Mouse (Mus musculus): ENCODE results near the gene Sars2.

GRCm38 (mm10) chr7:28774164-28774563 lies 32.4 kb downstream of the Sars2 start:
- TF ChIP-seq CTCF (IDR thresholded peaks at IDR 0.05; ENCODE audit: borderline replicate concordance, insufficient read depth, low read depth, low read length), result no peak
- no peak for TF ChIP-seq POLR2A (IDR thresholded peaks at IDR 0.05; ENCODE audit: borderline replicate concordance, insufficient read depth, low read length)

Measured in cerebellum, adult 2 months (tissue).